Mouse (Mus musculus) liver, adult (tissue): ENCODE results near the gene Mecr.
A peak's percentile ranks its signal among the peaks of the same experiment; 100 is the strongest.

Experiments used
- GATA4 ChIP-seq: IDR thresholded peaks from 2 replicates; pipeline ENCODE4 v1.6.1; 2014; ENCODE audit warnings: mild to moderate bottlenecking, low read length; ENCODE audit not compliant: insufficient replicate concordance

Mecr gene

GRCm38 (mm10) chr4:131872672-131873292 lies 29.5 kb downstream of the Mecr start:
- no peak for TF ChIP-seq GATA4

- TF ChIP-seq GATA4, result no peak
Measured at GRCm38 (mm10) chr4:131873293-131874168, 30.3 kb downstream of the Mecr start, which contains the start of gene Srsf4. Srsf4 (plus strand) TSS chr4:131873617.

GRCm38 (mm10) chr4:131874169-131874536 lies 30.9 kb downstream of the Mecr start:
- no peak for TF ChIP-seq GATA4

GRCm38 (mm10) chr4:131874567-131874966 lies 31.3 kb downstream of the Mecr start:
- TF ChIP-seq GATA4, result no peak

- no peak for TF ChIP-seq GATA4
Measured at GRCm38 (mm10) chr4:131875242-131875641, 32.0 kb downstream of the Mecr start.

- no peak for TF ChIP-seq GATA4
Measured at GRCm38 (mm10) chr4:131876836-131877235, 33.6 kb downstream of the Mecr start.

- TF ChIP-seq GATA4, result no peak
Measured at GRCm38 (mm10) chr4:131879692-131880091, 36.4 kb downstream of the Mecr start.

- TF ChIP-seq GATA4, result no peak
Measured at GRCm38 (mm10) chr4:131881306-131881705, 38.0 kb downstream of the Mecr start.

GRCm38 (mm10) chr4:131883571-131883970 lies 40.3 kb downstream of the Mecr start:
- no peak for TF ChIP-seq GATA4

- no peak for TF ChIP-seq GATA4
Measured at GRCm38 (mm10) chr4:131885376-131885775, 42.1 kb downstream of the Mecr start.

GRCm38 (mm10) chr4:131888564-131888963 lies 45.3 kb downstream of the Mecr start:
- no peak for TF ChIP-seq GATA4

GRCm38 (mm10) chr4:131890692-131891091 lies 47.4 kb downstream of the Mecr start:
- TF ChIP-seq GATA4, result no peak

- no peak for TF ChIP-seq GATA4
Measured at GRCm38 (mm10) chr4:131897109-131897508, 53.8 kb downstream of the Mecr start.

GRCm38 (mm10) chr4:131897787-131898186 lies 54.5 kb downstream of the Mecr start:
- TF ChIP-seq GATA4, result peak; percentile 26; the same call in 1 of the 2 replicates

- no peak for TF ChIP-seq GATA4
Measured at GRCm38 (mm10) chr4:131898503-131899179, 55.4 kb downstream of the Mecr start.

GRCm38 (mm10) chr4:131899180-131899554 lies 55.9 kb downstream of the Mecr start:
- no peak for TF ChIP-seq GATA4
